In the genomic region with DNA sequence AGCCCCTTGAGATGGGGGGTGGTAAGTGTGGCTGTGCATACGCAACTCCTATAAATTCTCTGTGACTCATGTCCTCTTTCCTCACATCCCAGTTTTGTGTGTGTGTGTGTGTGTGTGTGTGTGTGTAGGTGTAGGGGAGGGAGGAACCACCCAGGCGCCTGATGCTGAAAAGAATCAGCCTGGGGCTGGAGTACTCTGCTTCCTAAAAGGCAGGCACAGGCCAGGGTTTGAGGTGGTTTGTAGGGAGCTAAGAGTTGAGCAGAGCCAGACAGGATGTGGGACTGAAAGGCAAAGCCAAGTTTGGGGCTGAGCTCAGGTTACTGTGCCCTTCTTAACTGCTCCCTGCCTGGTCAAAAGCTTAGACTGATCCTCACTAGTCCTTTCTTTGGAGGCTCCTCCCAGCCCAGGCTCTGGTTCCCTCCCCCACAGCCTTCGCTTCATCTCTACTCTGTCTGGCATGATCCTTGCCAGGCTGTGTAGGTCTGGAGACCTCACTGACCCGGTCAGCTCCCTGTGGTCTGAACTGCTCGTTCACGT, we compare ENCODE assay signal across 8 mouse cellular contexts. TPM values are rescaled to one million over a fixed set of nuclear protein-coding genes. Genes with fewer than 3 reads are reported as not detected.
A peak's percentile ranks its signal among the peaks of the same experiment; 100 is the strongest.
DNase-seq lines count a peak whose midpoint lies in the region; ATAC-seq and TF ChIP-seq lines count a peak whose summit lies in the region.

No protein-coding gene starts in this region.

- WGBS in hindbrain, embryonic 15.5 days = 26% methylated on average over 6 of the region's 6 CpGs
- WGBS in limb, embryonic 15.5 days = 5% methylated on average over 6 of the region's 6 CpGs
- 32% methylated on average over 6 of the region's 6 CpGs for WGBS in neural tube, embryonic 12.5 days

- TF ChIP-seq CTCF in left cerebral cortex, adult 2 months (IDR thresholded peaks at IDR 0.05) = no peak

- H3K9me3 ChIP-seq in hindbrain, embryonic 15.5 days = no peaks in the 10 kb centered on the region
- H3K9me3 ChIP-seq in limb, embryonic 15.5 days = no peaks in the 10 kb centered on the region
- H3K9me3 ChIP-seq in neural tube, embryonic 12.5 days = no peaks in the 10 kb centered on the region

- H3K4me1 ChIP-seq in hindbrain, embryonic 15.5 days (replicated peaks) = peaks cover 46% of the 10 kb centered on the region
- H3K4me1 ChIP-seq in limb, embryonic 15.5 days = peaks cover 62% of the 10 kb centered on the region
- H3K4me1 ChIP-seq in neural tube, embryonic 12.5 days = peaks cover 52% of the 10 kb centered on the region

- 0 out of 2 replicates have a peak, but pooled peaks cover 1% of the 10 kb centered on the region for H3K36me3 ChIP-seq in hindbrain, embryonic 15.5 days
- H3K36me3 ChIP-seq in limb, embryonic 15.5 days = peaks cover 16% of the 10 kb centered on the region
- 0 out of 2 replicates have a peak, but pooled peaks cover 3% of the 10 kb centered on the region for H3K36me3 ChIP-seq in neural tube, embryonic 12.5 days

- H3K9ac ChIP-seq in hindbrain, embryonic 15.5 days = no peak overlapping the region
- H3K9ac ChIP-seq in limb, embryonic 15.5 days = peak overlapping the region; percentile 64
- peak overlapping the region; percentile 65 for H3K9ac ChIP-seq in neural tube, embryonic 12.5 days

- intact Hi-C loops in left cerebral cortex, adult 2 months (cut with DNase I) = loop anchor here (1.0 kb wide), 1 partner anchor 263 kb away; the partner anchor contains the start of gene Cttnbp2nl

- H3K27ac ChIP-seq in left cerebral cortex, adult 2 months = peak overlapping the region; percentile 70
- H3K27ac ChIP-seq in hindbrain, embryonic 15.5 days (replicated peaks) = 0 out of 2 replicates have a peak overlapping the region, but pooled peaks have one; percentile 13
- peak overlapping the region; percentile 89 for H3K27ac ChIP-seq in limb, embryonic 15.5 days
- no peak overlapping the region for H3K27ac ChIP-seq in neural tube, embryonic 12.5 days

- H3K27me3 ChIP-seq in hindbrain, embryonic 15.5 days = peaks cover 6% of the 10 kb centered on the region
- H3K27me3 ChIP-seq in limb, embryonic 15.5 days = peaks cover 3% of the 10 kb centered on the region
- peaks cover 5% of the 10 kb centered on the region; the same call in 1 of the 2 replicates for H3K27me3 ChIP-seq in neural tube, embryonic 12.5 days (replicated peaks)

- peak in 1 of 2 experiments; percentile 65 for DNase-seq in left cerebral cortex, adult 2 months (ENCODE audit: extremely low spot score in 1 of 2, low spot score in 2 of 2)
- no peak for DNase-seq in left cerebral cortex, adult 11 months (ENCODE audit: low spot score)
- DNase-seq in fibroblast of lung, adult 2 months (ENCODE audit: low read depth) = peak; percentile 89
- DNase-seq in thymus, postnatal 0 days (ENCODE audit: low spot score) = no peak
- no peak for DNase-seq in spleen, postnatal 10 days (ENCODE audit: low spot score in 2 of 2)

- peak overlapping the region; percentile 96 for H3K4me2 ChIP-seq in hindbrain, embryonic 15.5 days
- peak overlapping the region; percentile 72 for H3K4me2 ChIP-seq in limb, embryonic 15.5 days
- H3K4me2 ChIP-seq in neural tube, embryonic 12.5 days (replicated peaks) = peak overlapping the region; percentile 93

- ATAC-seq in hindbrain, embryonic 15.5 days (ENCODE audit: low FRiP score, low read depth) = no peak
- ATAC-seq in limb, embryonic 15.5 days (ENCODE audit: insufficient number of reproducible peaks, low FRiP score, low TSS enrichment, low read depth) = peak; percentile 36
- no peak for ATAC-seq in neural tube, embryonic 12.5 days (ENCODE audit: low FRiP score, low read depth)

- H3K4me3 ChIP-seq in left cerebral cortex, adult 2 months = no peak overlapping the region
- peak overlapping the region; percentile 55 for H3K4me3 ChIP-seq in hindbrain, embryonic 15.5 days
- H3K4me3 ChIP-seq in limb, embryonic 15.5 days = peak overlapping the region; percentile 75
- peak overlapping the region; percentile 57; the same call in 1 of the 2 replicates for H3K4me3 ChIP-seq in neural tube, embryonic 12.5 days

RNA-seq across cellular contexts. Expression of gene Rhoc, which starts 2.3 kb away (rescaled TPM):
- total RNA-seq in left cerebral cortex, adult 2 months (2021) = 10 to 100 TPM; 27.9 to 29.3 TPM
- polyA plus RNA-seq in hindbrain, embryonic 15.5 days (2015; fragmentation: Nextera tagmentation; extraction: Ambion mirVana) = 58.1 and 63.0 TPM in 2 replicates
- polyA plus RNA-seq in limb, embryonic 15.5 days (2015; fragmentation: Nextera tagmentation; extraction: Ambion mirVana) = 193 and 202 TPM in 2 replicates
- 101 and 102 TPM in 2 replicates for polyA plus RNA-seq in neural tube, embryonic 12.5 days (2016; fragmentation: Nextera tagmentation; extraction: Ambion mirVana)
- polyA plus RNA-seq in thymus, postnatal 0 days (2015; fragmentation: Nextera tagmentation; extraction: Ambion mirVana) = 26.4 and 30.8 TPM in 2 replicates

RNA-seq across cellular contexts. Expression of gene Fam19a3, which starts 8.8 kb away (rescaled TPM):
- total RNA-seq in left cerebral cortex, adult 2 months (2021) = under 1 TPM in 1 of 2 experiments, not detected in 1; 0.07 TPM
- 0.16 TPM in 1 of 2 replicates, not detected in the other for polyA plus RNA-seq in hindbrain, embryonic 15.5 days (2015; fragmentation: Nextera tagmentation; extraction: Ambion mirVana)
- 0.15 and 0.20 TPM in 2 replicates for polyA plus RNA-seq in limb, embryonic 15.5 days (2015; fragmentation: Nextera tagmentation; extraction: Ambion mirVana)
- polyA plus RNA-seq in neural tube, embryonic 12.5 days (2016; fragmentation: Nextera tagmentation; extraction: Ambion mirVana) = not detected in 2 replicates
- not detected in 2 replicates for polyA plus RNA-seq in thymus, postnatal 0 days (2015; fragmentation: Nextera tagmentation; extraction: Ambion mirVana)

RNA-seq across cellular contexts. Expression of gene Ppm1j, which starts 9.6 kb away (rescaled TPM):
- total RNA-seq in left cerebral cortex, adult 2 months (2021) = 1 to 10 TPM in 1 of 2 experiments, under 1 TPM in 1; 0.72 to 1.2 TPM
- 1.2 and 2.9 TPM in 2 replicates for polyA plus RNA-seq in hindbrain, embryonic 15.5 days (2015; fragmentation: Nextera tagmentation; extraction: Ambion mirVana)
- polyA plus RNA-seq in limb, embryonic 15.5 days (2015; fragmentation: Nextera tagmentation; extraction: Ambion mirVana) = 4.6 and 5.5 TPM in 2 replicates
- polyA plus RNA-seq in neural tube, embryonic 12.5 days (2016; fragmentation: Nextera tagmentation; extraction: Ambion mirVana) = 1.2 and 1.5 TPM in 2 replicates
- 1.9 and 2.3 TPM in 2 replicates for polyA plus RNA-seq in thymus, postnatal 0 days (2015; fragmentation: Nextera tagmentation; extraction: Ambion mirVana)

RNA-seq across cellular contexts. Expression of gene Mov10, which starts 27.9 kb away (rescaled TPM):
- 10 to 100 TPM; 10.5 to 10.9 TPM for total RNA-seq in left cerebral cortex, adult 2 months (2021)
- polyA plus RNA-seq in hindbrain, embryonic 15.5 days (2015; fragmentation: Nextera tagmentation; extraction: Ambion mirVana) = 9.1 and 13.4 TPM in 2 replicates
- polyA plus RNA-seq in limb, embryonic 15.5 days (2015; fragmentation: Nextera tagmentation; extraction: Ambion mirVana) = 48.7 and 50.7 TPM in 2 replicates
- 18.5 and 26.8 TPM in 2 replicates for polyA plus RNA-seq in neural tube, embryonic 12.5 days (2016; fragmentation: Nextera tagmentation; extraction: Ambion mirVana)
- polyA plus RNA-seq in thymus, postnatal 0 days (2015; fragmentation: Nextera tagmentation; extraction: Ambion mirVana) = 23.4 and 29.9 TPM in 2 replicates
